Mouse (Mus musculus): ENCODE results near the gene Kctd2. TPM values are rescaled to one million over a fixed set of nuclear protein-coding genes. Genes with fewer than 3 reads are reported as not detected.

Gene Kctd2
- polyA plus RNA-seq (2012; rRNA removed): 35.4 and 37.8 TPM in 2 replicates

- peak; percentile 98 for DNase-seq
- H3K27me3 ChIP-seq (replicated peaks; ENCODE audit: control insufficient read depth, insufficient read depth, low read length): no peaks in the 10 kb centered on the region
- under 1% methylated on average over 56 of the region's 56 CpGs for WGBS
- peaks cover 15% of the 10 kb centered on the region for H3K4me1 ChIP-seq (ENCODE audit: control insufficient read depth, insufficient read depth, low read length)
- TF ChIP-seq CTCF (conservative IDR thresholded peaks at IDR 0.05; ENCODE audit: insufficient read depth, insufficient read length, low read depth, low read length): no peak
- peak; percentile 52 for TF ChIP-seq POLR2A (IDR thresholded peaks at IDR 0.05; ENCODE audit: low read depth, low read length)
- peak within 1 kb of the TSS; percentile 98 for H3K4me3 ChIP-seq (ENCODE audit: insufficient read depth, low read depth, low read length)
- peak within 1 kb of the TSS; percentile 97 for H3K27ac ChIP-seq (ENCODE audit: insufficient read depth, low read depth, low read length)
- H3K36me3 ChIP-seq (ENCODE audit: control insufficient read depth, insufficient read depth, low read length): peaks cover 3% of the 10 kb centered on the region; the same call in 1 of the 2 replicates
These were observed at the start of gene Kctd2, which contains the start of gene Atp5h for GRCm38 (mm10) chr11:115419531-115420237. Gene Kctd2, plus strand, starts transcription at chr11:115420128. Gene Atp5h, minus strand, starts transcription at chr11:115419962.

- no peaks in the 10 kb centered on the region for H3K36me3 ChIP-seq (ENCODE audit: control insufficient read depth, insufficient read depth, low read length)
- 72% methylated on average over 7 of the region's 7 CpGs for WGBS
- H3K4me3 ChIP-seq (ENCODE audit: insufficient read depth, low read depth, low read length): no peak overlapping the region
- no peak overlapping the region for H3K27ac ChIP-seq (ENCODE audit: insufficient read depth, low read depth, low read length)
- peaks cover 5% of the 10 kb centered on the region for H3K4me1 ChIP-seq (ENCODE audit: control insufficient read depth, insufficient read depth, low read length)
- no peak for DNase-seq
- TF ChIP-seq POLR2A (IDR thresholded peaks at IDR 0.05; ENCODE audit: low read depth, low read length): no peak
- TF ChIP-seq CTCF (conservative IDR thresholded peaks at IDR 0.05; ENCODE audit: insufficient read depth, insufficient read length, low read depth, low read length): no peak
- H3K27me3 ChIP-seq (replicated peaks; ENCODE audit: control insufficient read depth, insufficient read depth, low read length): no peaks in the 10 kb centered on the region
These were observed 49.6 kb upstream of the Kctd2 start for GRCm38 (mm10) chr11:115370368-115370767.

GRCm38 (mm10) chr11:115371354-115371753 is 48.6 kb upstream of the Kctd2 start:
- Histone ChIP-seq H3K36me3 (ENCODE audit: control insufficient read depth, insufficient read depth, low read length) (no peaks in the 10 kb centered on the region), H3K4me1 (ENCODE audit: control insufficient read depth, insufficient read depth, low read length) (peaks cover 5% of the 10 kb centered on the region), H3K27me3 (replicated peaks; ENCODE audit: control insufficient read depth, insufficient read depth, low read length) (no peaks in the 10 kb centered on the region), H3K4me3 (ENCODE audit: insufficient read depth, low read depth, low read length) (no peak overlapping the region), H3K27ac (ENCODE audit: insufficient read depth, low read depth, low read length) (no peak overlapping the region)
- WGBS: 75% methylated on average over 8 of the region's 8 CpGs
- TF ChIP-seq POLR2A (IDR thresholded peaks at IDR 0.05; ENCODE audit: low read depth, low read length): no peak
- TF ChIP-seq CTCF (conservative IDR thresholded peaks at IDR 0.05; ENCODE audit: insufficient read depth, insufficient read length, low read depth, low read length): no peak
- no peak for DNase-seq

- DNase-seq: no peak
- WGBS: 79% methylated on average over 1 of the region's 1 CpGs
- H3K4me3 ChIP-seq (ENCODE audit: insufficient read depth, low read depth, low read length): no peak overlapping the region
- TF ChIP-seq POLR2A (IDR thresholded peaks at IDR 0.05; ENCODE audit: low read depth, low read length) (no peak), CTCF (conservative IDR thresholded peaks at IDR 0.05; ENCODE audit: insufficient read depth, insufficient read length, low read depth, low read length) (no peak)
- no peaks in the 10 kb centered on the region for H3K36me3 ChIP-seq (ENCODE audit: control insufficient read depth, insufficient read depth, low read length)
- no peaks in the 10 kb centered on the region for H3K27me3 ChIP-seq (replicated peaks; ENCODE audit: control insufficient read depth, insufficient read depth, low read length)
- no peak overlapping the region for H3K27ac ChIP-seq (ENCODE audit: insufficient read depth, low read depth, low read length)
- H3K4me1 ChIP-seq (ENCODE audit: control insufficient read depth, insufficient read depth, low read length): peaks cover 5% of the 10 kb centered on the region
These were observed 47.9 kb upstream of the Kctd2 start for GRCm38 (mm10) chr11:115372015-115372414.

GRCm38 (mm10) chr11:115372737-115373136 is 47.2 kb upstream of the Kctd2 start:
- no peak overlapping the region for H3K4me3 ChIP-seq (ENCODE audit: insufficient read depth, low read depth, low read length)
- H3K36me3 ChIP-seq (ENCODE audit: control insufficient read depth, insufficient read depth, low read length): no peaks in the 10 kb centered on the region
- no peaks in the 10 kb centered on the region for H3K27me3 ChIP-seq (replicated peaks; ENCODE audit: control insufficient read depth, insufficient read depth, low read length)
- TF ChIP-seq POLR2A (IDR thresholded peaks at IDR 0.05; ENCODE audit: low read depth, low read length): no peak
- no peak for TF ChIP-seq CTCF (conservative IDR thresholded peaks at IDR 0.05; ENCODE audit: insufficient read depth, insufficient read length, low read depth, low read length)
- H3K27ac ChIP-seq (ENCODE audit: insufficient read depth, low read depth, low read length): no peak overlapping the region
- no peak for DNase-seq
- peaks cover 5% of the 10 kb centered on the region for H3K4me1 ChIP-seq (ENCODE audit: control insufficient read depth, insufficient read depth, low read length)
- WGBS: 65% methylated on average over 2 of the region's 2 CpGs

- WGBS: 3% methylated on average over 30 of the region's 30 CpGs
- peak; percentile 71 for DNase-seq
- H3K36me3 ChIP-seq (ENCODE audit: control insufficient read depth, insufficient read depth, low read length): no peaks in the 10 kb centered on the region
These were observed 45.9 kb upstream of the Kctd2 start for GRCm38 (mm10) chr11:115373805-115374694.

More at GRCm38 (mm10) chr11:115373805-115374694, 45.9 kb upstream of the Kctd2 start:
- TF ChIP-seq CTCF (conservative IDR thresholded peaks at IDR 0.05; ENCODE audit: insufficient read depth, insufficient read length, low read depth, low read length): no peak
- TF ChIP-seq POLR2A (IDR thresholded peaks at IDR 0.05; ENCODE audit: low read depth, low read length): no peak
- peak overlapping the region; percentile 47 for H3K4me3 ChIP-seq (ENCODE audit: insufficient read depth, low read depth, low read length)
- no peaks in the 10 kb centered on the region for H3K27me3 ChIP-seq (replicated peaks; ENCODE audit: control insufficient read depth, insufficient read depth, low read length)
- no peak overlapping the region for H3K27ac ChIP-seq (ENCODE audit: insufficient read depth, low read depth, low read length)
- peaks cover 5% of the 10 kb centered on the region for H3K4me1 ChIP-seq (ENCODE audit: control insufficient read depth, insufficient read depth, low read length)
